In the genomic region with DNA sequence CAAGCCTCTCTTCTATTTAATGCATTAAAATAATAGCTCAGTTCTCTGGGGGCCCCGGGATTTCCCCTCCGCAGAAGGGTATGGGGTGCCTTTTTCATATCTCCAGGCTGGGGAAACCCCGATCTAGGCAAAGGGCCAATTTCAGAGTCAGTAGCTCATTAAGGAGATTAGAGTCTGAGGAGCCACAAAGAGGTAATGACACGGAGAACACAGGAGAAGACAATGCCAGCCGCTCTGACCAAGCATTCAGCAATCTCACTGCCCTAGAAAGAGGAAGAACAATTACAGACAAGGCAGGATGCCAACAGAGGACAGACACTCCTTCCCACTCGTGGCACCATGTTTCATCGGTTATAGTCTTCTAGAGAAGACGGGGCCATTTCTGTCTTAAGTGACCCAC, we compare ENCODE assay signal across 12 mouse cellular contexts. TPM values are rescaled to one million over a fixed set of nuclear protein-coding genes. Genes with fewer than 3 reads are reported as not detected.
A peak's percentile ranks its signal among the peaks of the same experiment; 100 is the strongest.
DNase-seq lines count a peak whose midpoint lies in the region; ATAC-seq and TF ChIP-seq lines count a peak whose summit lies in the region.
"Had no signal": no experiment of that assay in that cellular context is flagged by ENCODE, and none has a peak within 500 bp of the region (broad histone marks: within the 10 kb centered on the region; RNA-seq: fewer than 3 reads in every experiment).

No protein-coding gene starts in this region.

- H3K4me2 ChIP-seq in hindbrain, postnatal 0 days (ENCODE audit: low read depth, low read length), result no peak overlapping the region
- H3K4me2 ChIP-seq in hindbrain, embryonic 13.5 days, result no peak overlapping the region
- H3K4me2 ChIP-seq in kidney, embryonic 16.5 days (replicated peaks; ENCODE audit: low read depth, low read length), result no peak overlapping the region
- H3K4me2 ChIP-seq: hindbrain, embryonic 15.5 days; lung, embryonic 15.5 days had no signal

- no peaks in the 10 kb centered on the region for H3K4me1 ChIP-seq in hindbrain, postnatal 0 days (ENCODE audit: insufficient read depth, low read length)
- H3K4me1 ChIP-seq in hindbrain, embryonic 13.5 days (replicated peaks), result no peaks in the 10 kb centered on the region
- no peaks in the 10 kb centered on the region for H3K4me1 ChIP-seq in kidney, embryonic 16.5 days (ENCODE audit: insufficient read depth, low read length)
- H3K4me1 ChIP-seq: hindbrain, embryonic 15.5 days; lung, embryonic 15.5 days had no signal

- intact Hi-C loops in left cerebral cortex, postnatal 10 days (cut with DNase I), result no loop called here

- H3K27me3 ChIP-seq in hindbrain, postnatal 0 days (ENCODE audit: insufficient read depth, low read length), result no peaks in the 10 kb centered on the region
- H3K27me3 ChIP-seq in hindbrain, embryonic 13.5 days, result peaks cover 68% of the 10 kb centered on the region
- no peaks in the 10 kb centered on the region for H3K27me3 ChIP-seq in kidney, embryonic 16.5 days (ENCODE audit: insufficient read depth, low read length)
- H3K27me3 ChIP-seq: lung, embryonic 15.5 days had no signal

- no peak overlapping the region for H3K4me3 ChIP-seq in hindbrain, postnatal 0 days (ENCODE audit: low read length)
- H3K4me3 ChIP-seq in hindbrain, embryonic 13.5 days, result no peak overlapping the region
- no peak overlapping the region for H3K4me3 ChIP-seq in kidney, embryonic 16.5 days (ENCODE audit: low read length)
- H3K4me3 ChIP-seq: hindbrain, embryonic 15.5 days; lung, embryonic 15.5 days had no signal

- no peak overlapping the region for H3K9ac ChIP-seq in hindbrain, postnatal 0 days (replicated peaks; ENCODE audit: low read length)
- no peak overlapping the region for H3K9ac ChIP-seq in hindbrain, embryonic 13.5 days
- no peak overlapping the region for H3K9ac ChIP-seq in kidney, embryonic 16.5 days (replicated peaks; ENCODE audit: low read length)
- H3K9ac ChIP-seq: hindbrain, embryonic 15.5 days; lung, embryonic 15.5 days had no signal

- ATAC-seq in hindbrain, postnatal 0 days, result no peak
- ATAC-seq in hindbrain, embryonic 13.5 days (ENCODE audit: low FRiP score), result no peak
- peak; percentile 91 for ATAC-seq in megakaryocyte progenitor cell, adult 5-6 weeks (replicated peaks; ENCODE audit: poor library complexity)
- no peak for ATAC-seq in kidney, embryonic 16.5 days (ENCODE audit: low FRiP score, low TSS enrichment)

- H3K27ac ChIP-seq in hindbrain, postnatal 0 days, result no peak overlapping the region
- no peak overlapping the region for H3K27ac ChIP-seq in hindbrain, embryonic 13.5 days
- no peak overlapping the region for H3K27ac ChIP-seq in kidney, embryonic 16.5 days (ENCODE audit: low read length)
- H3K27ac ChIP-seq: hindbrain, embryonic 15.5 days; lung, embryonic 15.5 days had no signal

- H3K9me3 ChIP-seq in hindbrain, postnatal 0 days (ENCODE audit: low read length), result no peaks in the 10 kb centered on the region
- no peaks in the 10 kb centered on the region for H3K9me3 ChIP-seq in hindbrain, embryonic 13.5 days
- H3K9me3 ChIP-seq in kidney, embryonic 16.5 days (ENCODE audit: low read length), result no peaks in the 10 kb centered on the region
- H3K9me3 ChIP-seq: hindbrain, embryonic 15.5 days; lung, embryonic 15.5 days had no signal

- peak; percentile 40 for DNase-seq in hindbrain, postnatal 0 days (ENCODE audit: low spot score)
- peak; percentile 47 to 53 for DNase-seq in B cell, adult 2 months
- DNase-seq in MN1 (ENCODE audit: low spot score), result peak; percentile 72
- no peak for DNase-seq in frontal cortex, postnatal 10 days (ENCODE audit: low spot score in 2 of 2)
- no peak for DNase-seq in left cerebral cortex, postnatal 10 days (ENCODE audit: extremely low spot score in 1 of 2, low spot score in 2 of 2)
- DNase-seq: layer of hippocampus, adult 9-11 months; thymus, postnatal 25 days had no signal

- TF ChIP-seq CTCF in hindbrain, postnatal 0 days (IDR thresholded peaks at IDR 0.05; ENCODE audit: low read depth), result no peak

- no peaks in the 10 kb centered on the region for H3K36me3 ChIP-seq in hindbrain, postnatal 0 days (ENCODE audit: insufficient read depth, low read length)
- H3K36me3 ChIP-seq in hindbrain, embryonic 13.5 days, result no peaks in the 10 kb centered on the region
- H3K36me3 ChIP-seq in kidney, embryonic 16.5 days (ENCODE audit: insufficient read depth, low read length), result no peaks in the 10 kb centered on the region
- H3K36me3 ChIP-seq: hindbrain, embryonic 15.5 days; lung, embryonic 15.5 days had no signal

- 36% methylated on average over 8 of the region's 8 CpGs for WGBS in hindbrain, postnatal 0 days
- WGBS in hindbrain, embryonic 13.5 days, result 56% methylated on average over 8 of the region's 8 CpGs
- WGBS in kidney, embryonic 16.5 days, result 75% methylated on average over 8 of the region's 8 CpGs

RNA-seq across cellular contexts. Expression of a gene that starts 17.3 kb away (rescaled TPM):
- 64.8 and 80.3 TPM in 2 replicates for total RNA-seq in hindbrain, postnatal 0 days (2014; rRNA removed)
- polyA plus RNA-seq in hindbrain, postnatal 0 days (2015; fragmentation: Nextera tagmentation; extraction: Ambion mirVana), result 70.4 and 70.6 TPM in 2 replicates
- 86.8 and 89.0 TPM in 2 replicates for polyA plus RNA-seq in hindbrain, embryonic 13.5 days (2015; fragmentation: Nextera tagmentation; extraction: Ambion mirVana)
- total RNA-seq in megakaryocyte progenitor cell, adult 5-6 weeks (2015), result 15.5 and 15.9 TPM in 2 replicates
- total RNA-seq in megakaryocyte progenitor cell, adult 5-6 weeks (2017), result 19.7 and 21.2 TPM in 2 replicates
- 10 to 100 TPM; 41.0 to 44.4 TPM for total RNA-seq in left cerebral cortex, postnatal 10 days (2021)
- 73.1 and 74.9 TPM in 2 replicates for polyA plus RNA-seq in kidney, embryonic 16.5 days (2015; fragmentation: Nextera tagmentation; extraction: Ambion mirVana)

RNA-seq across cellular contexts. Expression of a gene that starts 30.8 kb away (rescaled TPM):
- total RNA-seq in hindbrain, postnatal 0 days (2014; rRNA removed), result 0.58 and 2.4 TPM in 2 replicates
- 1.2 and 2.4 TPM in 2 replicates for polyA plus RNA-seq in hindbrain, postnatal 0 days (2015; fragmentation: Nextera tagmentation; extraction: Ambion mirVana)
- polyA plus RNA-seq in hindbrain, embryonic 13.5 days (2015; fragmentation: Nextera tagmentation; extraction: Ambion mirVana), result 3.8 and 4.1 TPM in 2 replicates
- total RNA-seq in megakaryocyte progenitor cell, adult 5-6 weeks (2015), result 0.84 and 1.1 TPM in 2 replicates
- total RNA-seq in megakaryocyte progenitor cell, adult 5-6 weeks (2017), result 1.9 and 2.2 TPM in 2 replicates
- 1 to 10 TPM; 3.1 to 4.4 TPM for total RNA-seq in left cerebral cortex, postnatal 10 days (2021)
- 0.64 and 1.1 TPM in 2 replicates for polyA plus RNA-seq in kidney, embryonic 16.5 days (2015; fragmentation: Nextera tagmentation; extraction: Ambion mirVana)

Comparison
In these comparisons a context has a peak if more than half of its experiments do, and no peak if none do; other contexts are left out.
1. DNase-seq: peak in hindbrain, postnatal 0 days (single experiment), B cell, adult 2 months (2 of 2) and MN1 (single experiment); none in frontal cortex, postnatal 10 days (0 of 2) and left cerebral cortex, postnatal 10 days (0 of 2).